Mouse (Mus musculus): ENCODE results near the gene Plch2. TPM values are rescaled to one million over a fixed set of nuclear protein-coding genes. Genes with fewer than 3 reads are reported as not detected.

The Plch2 gene
- total RNA-seq, 2 experiments from 2014 or later, result not detected

DNA sequence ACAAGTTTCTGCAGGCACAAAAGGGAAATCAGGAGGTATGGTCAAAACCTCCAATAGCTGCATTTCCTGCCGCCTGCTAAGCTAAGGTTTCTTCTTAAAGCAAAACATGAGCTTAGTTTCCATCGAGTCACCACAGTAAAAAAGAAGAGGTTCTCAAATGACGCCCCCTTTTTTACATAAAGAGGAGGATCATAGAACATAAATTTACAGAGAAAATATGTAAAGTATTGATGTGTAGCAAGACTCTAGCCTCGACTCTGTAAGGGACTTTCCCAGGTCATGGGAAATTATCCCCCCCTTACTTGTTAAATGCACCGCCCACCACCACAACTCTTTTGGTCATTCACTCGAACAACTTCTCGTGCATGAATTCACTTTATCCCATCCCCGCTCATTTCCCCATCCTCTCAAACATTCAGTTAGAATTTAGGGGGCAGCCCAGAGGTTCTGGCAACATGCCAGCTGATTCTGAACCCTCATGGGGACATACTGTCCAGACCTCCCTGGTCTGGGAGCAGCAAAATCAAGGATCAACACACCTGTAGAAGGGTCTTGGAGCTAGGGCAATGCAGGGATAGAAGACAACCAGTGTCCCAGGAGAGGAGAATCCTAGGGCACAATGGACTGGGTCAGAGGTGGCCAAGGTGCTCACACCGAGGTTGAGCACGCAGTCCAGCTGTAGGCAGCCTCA, 113.8 kb downstream of the Plch2 start:
- intact Hi-C loops (cut with DNase I), result no loop called here
- no peak for DNase-seq

DNA sequence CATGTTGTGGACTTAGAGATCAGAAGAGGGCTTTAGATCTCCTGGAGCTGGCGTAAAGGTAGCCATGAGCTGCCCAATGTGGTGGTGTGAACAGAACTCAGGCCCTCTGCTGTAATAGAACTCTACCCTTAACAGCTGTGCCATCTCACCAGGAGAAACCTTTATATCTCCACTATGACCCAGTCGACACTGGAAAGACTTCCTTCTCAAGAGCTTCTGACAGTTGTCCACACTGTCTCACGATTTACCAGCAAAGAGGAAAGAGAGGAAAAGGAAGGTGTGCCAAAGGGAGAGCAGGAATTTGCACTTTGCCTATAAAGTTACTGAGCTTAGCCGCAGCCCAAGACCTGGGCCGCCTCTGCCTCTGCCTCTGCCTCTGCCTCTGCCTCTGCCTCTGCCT, 114.8 kb downstream of the Plch2 start:
- no peak for DNase-seq
- intact Hi-C loops (cut with DNase I), result no loop called here

DNA sequence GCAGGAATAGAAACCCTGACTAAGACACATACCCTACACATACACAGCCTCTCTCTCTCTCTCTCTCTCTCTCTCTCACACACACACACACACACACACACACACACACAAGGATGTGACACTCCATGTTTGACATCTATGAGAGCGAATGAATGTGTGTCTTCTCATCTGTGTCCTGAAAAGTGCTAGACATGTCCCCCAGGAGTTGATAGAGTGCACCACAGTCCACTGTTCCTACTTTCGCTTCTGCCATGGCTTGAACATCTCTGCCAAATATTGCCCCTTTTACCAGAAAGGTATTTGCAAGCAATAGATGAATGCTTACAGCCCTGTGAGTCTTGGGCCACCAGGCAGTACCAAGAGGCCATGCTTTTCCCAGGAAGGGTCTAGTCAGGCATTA, 116.4 kb downstream of the Plch2 start:
- intact Hi-C loops (cut with DNase I), result no loop called here
- no peak for DNase-seq

DNA sequence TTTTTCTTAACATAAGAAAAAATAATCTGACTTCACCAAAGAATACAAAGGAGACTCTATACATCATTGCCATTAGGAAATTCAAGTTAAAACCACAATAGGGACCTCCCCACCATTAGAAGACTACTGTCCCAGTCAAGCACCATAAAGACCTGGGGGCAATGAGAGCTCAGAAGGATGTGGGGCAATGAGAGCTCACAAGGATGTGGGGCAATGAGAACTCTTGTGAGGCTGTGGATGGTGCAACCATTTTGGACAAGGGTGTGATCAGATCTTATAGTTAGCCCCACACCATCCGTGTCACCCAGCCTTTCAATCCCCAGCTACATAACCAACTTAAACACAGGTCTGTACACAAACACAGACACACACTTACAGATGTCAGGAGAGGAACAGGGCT, 118.8 kb downstream of the Plch2 start:
- no peak for DNase-seq
- intact Hi-C loops (cut with DNase I), result no loop called here

DNA sequence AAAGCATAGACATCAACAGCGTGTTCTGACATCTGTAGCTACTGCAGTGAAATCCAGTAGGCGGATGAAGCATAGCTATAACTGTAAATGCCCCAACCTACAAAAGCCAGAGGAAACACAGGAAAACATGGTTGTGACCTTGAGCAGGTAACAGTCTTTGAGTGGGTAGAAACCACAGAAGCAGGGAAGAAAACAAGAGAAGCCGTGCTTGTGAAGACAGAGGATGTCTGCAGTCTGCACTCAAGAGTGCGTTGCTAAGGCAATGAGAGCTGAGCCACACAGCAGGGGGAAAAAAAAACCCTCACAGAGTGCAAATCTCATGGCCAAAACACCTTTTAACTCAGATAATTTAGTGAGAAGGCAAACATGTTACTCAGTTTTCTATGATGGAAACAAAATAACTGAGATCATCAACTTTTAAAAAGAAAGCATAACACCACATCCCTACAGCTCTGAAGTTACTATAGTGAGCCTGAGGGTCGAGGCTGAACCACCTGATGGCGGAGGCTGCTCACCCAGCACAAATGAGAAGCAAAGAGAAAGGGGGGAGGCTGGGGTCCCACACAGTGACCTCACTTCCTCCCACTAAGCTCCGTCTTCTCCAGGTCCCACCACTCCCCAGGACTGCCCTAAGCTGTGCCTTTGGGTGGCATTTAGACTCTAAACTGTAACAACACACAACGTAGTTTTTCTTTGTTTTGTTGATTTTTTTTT, 119.9 kb downstream of the Plch2 start:
- intact Hi-C loops (cut with DNase I), result no loop called here
- DNase-seq, result no peak

DNA sequence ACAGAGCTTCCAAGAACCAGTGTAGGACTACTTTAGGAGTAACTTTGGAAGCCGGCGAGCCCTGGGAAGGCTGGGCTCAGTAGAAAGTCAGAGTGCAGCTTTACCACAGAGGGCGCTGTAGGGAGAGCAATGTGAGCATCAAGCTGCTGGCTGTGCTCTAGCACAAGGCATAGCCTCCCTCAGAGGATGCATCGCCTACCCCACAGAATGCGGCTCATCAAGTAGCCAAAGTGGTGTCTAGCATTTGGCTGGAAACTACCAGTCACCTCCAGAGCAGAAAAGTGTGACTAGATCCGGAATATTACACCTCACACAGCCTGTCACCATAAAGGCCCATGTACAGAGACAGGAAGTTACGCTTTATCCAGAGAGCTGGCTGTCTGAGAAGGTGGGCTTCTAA, 120.8 kb downstream of the Plch2 start:
- intact Hi-C loops (cut with DNase I), result no loop called here
- no peak for DNase-seq

DNA sequence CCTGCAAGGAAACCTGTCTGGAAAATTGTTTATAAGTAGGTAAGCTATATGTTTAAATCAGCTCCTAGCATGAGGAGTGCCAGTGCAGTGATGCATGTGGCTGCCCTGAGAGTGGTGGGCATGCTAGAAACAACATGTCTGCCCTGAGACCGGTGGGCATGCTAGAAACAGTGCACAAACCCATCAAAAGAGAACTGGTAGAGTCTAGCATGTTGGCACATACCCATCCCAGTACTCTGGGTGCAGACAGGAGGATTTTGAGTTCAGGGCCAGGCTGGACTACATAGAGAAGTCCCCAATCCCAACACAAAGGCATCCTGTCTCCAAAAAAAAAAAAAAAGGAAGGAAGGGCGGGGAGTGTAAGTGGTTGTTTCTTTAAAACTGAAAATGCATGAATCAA, 121.8 kb downstream of the Plch2 start:
- no peak for DNase-seq
- intact Hi-C loops (cut with DNase I), result no loop called here

DNA sequence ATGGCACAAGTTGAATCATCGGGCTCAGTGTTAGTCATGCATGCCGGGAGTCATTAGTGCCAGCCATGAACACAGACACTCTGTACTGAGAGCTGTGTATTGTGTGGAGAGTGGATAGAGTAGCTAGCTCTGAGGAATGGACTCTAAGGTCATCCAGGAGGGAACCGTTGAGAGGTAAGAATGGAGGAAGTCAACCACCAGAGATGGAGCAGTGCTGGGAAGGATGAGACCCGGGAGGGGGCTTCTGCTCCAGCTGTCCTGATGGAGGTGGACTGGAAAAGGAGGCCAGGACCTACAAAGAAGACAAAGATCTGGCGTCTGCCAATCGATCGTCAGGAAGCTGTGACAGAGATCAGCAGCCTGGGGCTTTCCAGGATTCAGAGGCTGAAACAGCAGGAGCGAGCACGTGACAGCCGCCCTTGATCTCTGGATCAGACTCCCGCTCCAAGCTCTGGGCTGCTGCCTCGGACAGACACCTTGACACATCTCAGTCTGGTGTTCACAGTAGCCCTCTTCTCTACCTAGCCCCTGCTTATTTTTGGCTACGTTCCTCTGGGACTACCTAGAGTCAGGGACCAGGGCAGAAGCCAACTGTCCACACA, 123.2 kb downstream of the Plch2 start:
- DNase-seq, result no peak
- intact Hi-C loops (cut with DNase I), result no loop called here

Other genes starting within 250 kb of the Plch2 start
- under 1 TPM in 1 of 2 experiments, not detected in 1; 0.14 TPM for gene Ttc34, start 219.3 kb downstream of the Plch2 start, total RNA-seq (2021)
- gene Mmel1, start 187.2 kb downstream of the Plch2 start, total RNA-seq (2021), result under 1 TPM; 0.22 to 0.33 TPM
- gene Fam213b, start 157.6 kb downstream of the Plch2 start, total RNA-seq (2021), result 10 to 100 TPM; 80.9 to 83.5 TPM
- gene Tnfrsf14, start 128.2 kb downstream of the Plch2 start, total RNA-seq (2021), result 1 to 10 TPM; 5.1 to 6.0 TPM
- not detected for gene Hes5, start 95.9 kb downstream of the Plch2 start, total RNA-seq (2021)
- gene Pank4, start 92.7 kb downstream of the Plch2 start, total RNA-seq (2021), result 10 to 100 TPM; 40.9 to 42.8 TPM
- 10 to 100 TPM; 19.4 to 23.1 TPM for gene Pex10, start 10.2 kb upstream of the Plch2 start, total RNA-seq (2021)
- 10 to 100 TPM; 67.0 to 72.9 TPM for gene Rer1, start 29.6 kb upstream of the Plch2 start, total RNA-seq (2021)
- gene Morn1, start 29.8 kb upstream of the Plch2 start, total RNA-seq (2021), result 1 to 10 TPM in 1 of 2 experiments, under 1 TPM in 1; 0.89 to 1.7 TPM
- gene Ski, start 165.8 kb upstream of the Plch2 start, total RNA-seq (2021), result 10 to 100 TPM; 53.3 to 56.8 TPM
- gene Faap20, start 193.0 kb upstream of the Plch2 start, total RNA-seq (2021), result 10 to 100 TPM; 14.5 to 18.3 TPM